Mouse (Mus musculus) C2C12 (cell line): ENCODE measurements around the gene Btbd11.

ENCODE experiments used
- CTCF ChIP-seq: IDR thresholded peaks from one replicate; pipeline ENCODE4 v1.5.1; 2011; ENCODE audit not compliant: control insufficient read depth, insufficient read depth, insufficient read length
- MYOD1 ChIP-seq: IDR thresholded peaks from one replicate; pipeline ENCODE4 v1.6.1; 2011; ENCODE audit warnings: low read depth; ENCODE audit not compliant: control insufficient read depth, insufficient read length
- USF1 ChIP-seq: IDR thresholded peaks from one replicate; pipeline ENCODE4 v1.6.1; 2011; ENCODE audit warnings: low read depth, mild to moderate bottlenecking, control low read depth, moderate library complexity

GRCm38 (mm10) chr10:85541481-85541880 is 154.9 kb downstream of the Btbd11 start:
- TF ChIP-seq CTCF (no peak), USF1 (no peak), MYOD1 (no peak)
